Mouse (Mus musculus): ENCODE data around the gene Rhbg.

DNA sequence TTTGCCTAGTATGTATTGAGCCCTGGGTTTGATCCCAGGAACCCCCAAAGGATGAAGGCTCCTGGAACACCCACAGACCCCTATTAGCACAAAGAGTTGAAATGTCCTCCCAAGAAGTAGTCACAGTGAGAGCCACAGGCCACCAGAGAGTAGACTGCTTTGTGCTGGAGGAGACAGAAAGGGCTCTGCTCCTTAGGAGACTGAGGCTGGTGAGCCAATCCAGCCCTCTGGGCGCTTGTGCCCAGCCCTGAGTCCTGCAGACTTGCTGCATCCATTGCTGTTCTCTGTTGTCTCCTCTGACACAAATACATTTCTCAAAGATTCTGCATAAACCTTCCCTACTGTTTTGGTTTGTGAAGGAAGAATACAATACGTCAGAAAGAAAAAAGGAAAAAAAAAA is 43.6 kb downstream of the Rhbg start:
- TF ChIP-seq CTCF (conservative IDR thresholded peaks at IDR 0.05; ENCODE audit: insufficient read depth, insufficient read length, low read depth, low read length) (no peak), POLR2A (IDR thresholded peaks at IDR 0.05; ENCODE audit: low read depth, low read length) (no peak)
